Mouse (Mus musculus): Measurements from ENCODE around the gene Cryga. TPM values are rescaled to one million over a fixed set of nuclear protein-coding genes. Genes with fewer than 3 reads are reported as not detected.

Cryga gene
- polyA plus RNA-seq, 1 experiment from 2014 or later: not detected

- no peak for ATAC-seq
- no peak overlapping the region for H3K9ac ChIP-seq (ENCODE audit: low read depth, low read length)
- no peak for TF ChIP-seq CTCF (IDR thresholded peaks at IDR 0.05; ENCODE audit: low read depth)
- no peaks in the 10 kb centered on the region for H3K9me3 ChIP-seq (ENCODE audit: control insufficient read depth)
- H3K4me1 ChIP-seq (replicated peaks; ENCODE audit: control insufficient read depth, insufficient read depth, low read length): no peaks in the 10 kb centered on the region
- no peak overlapping the region for H3K4me3 ChIP-seq (ENCODE audit: low read depth, low read length)
- no peaks in the 10 kb centered on the region for H3K36me3 ChIP-seq (ENCODE audit: control insufficient read depth, insufficient read depth)
- no peaks in the 10 kb centered on the region for H3K27me3 ChIP-seq (replicated peaks; ENCODE audit: control insufficient read depth, insufficient read depth, low read length)
- 68% methylated on average over 3 of the region's 3 CpGs for WGBS
- no peak overlapping the region for H3K4me2 ChIP-seq (replicated peaks; ENCODE audit: low read depth)
- H3K27ac ChIP-seq (ENCODE audit: low read depth, low read length): no peak overlapping the region
Measured at GRCm38 (mm10) chr1:65096953-65097352, 6.2 kb downstream of the Cryga start.

DNA sequence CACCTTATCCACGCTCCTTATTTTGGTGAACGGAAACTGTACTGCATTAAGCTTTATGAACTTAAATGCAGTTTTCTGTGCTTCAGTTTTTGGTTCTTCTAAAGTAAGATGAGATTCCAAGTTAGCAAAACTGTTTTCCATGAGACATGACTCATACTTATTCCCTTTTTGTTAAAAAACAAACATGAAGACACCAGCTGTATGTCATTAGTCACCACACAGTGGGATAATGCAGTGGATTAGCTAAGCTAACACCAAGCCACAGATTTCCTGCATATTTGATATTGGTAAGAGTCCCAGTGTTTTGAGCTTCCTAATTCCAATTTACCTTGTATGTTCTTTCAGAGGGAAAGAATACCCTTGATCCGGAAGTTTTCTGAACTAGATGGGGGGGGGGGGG is 11.6 kb downstream of the Cryga start:
- Histone ChIP-seq H3K4me2 (replicated peaks; ENCODE audit: low read depth) (no peak overlapping the region), H3K9me3 (ENCODE audit: control insufficient read depth) (no peaks in the 10 kb centered on the region), H3K9ac (ENCODE audit: low read depth, low read length) (no peak overlapping the region), H3K27me3 (replicated peaks; ENCODE audit: control insufficient read depth, insufficient read depth, low read length) (no peaks in the 10 kb centered on the region), H3K36me3 (ENCODE audit: control insufficient read depth, insufficient read depth) (no peaks in the 10 kb centered on the region), H3K27ac (ENCODE audit: low read depth, low read length) (no peak overlapping the region), H3K4me3 (ENCODE audit: low read depth, low read length) (no peak overlapping the region), H3K4me1 (replicated peaks; ENCODE audit: control insufficient read depth, insufficient read depth, low read length) (no peaks in the 10 kb centered on the region)
- WGBS: 94% methylated on average over 3 of the region's 3 CpGs
- TF ChIP-seq CTCF (IDR thresholded peaks at IDR 0.05; ENCODE audit: low read depth): no peak
- no peak for ATAC-seq

GRCm38 (mm10) chr1:65090370-65090769 is 12.8 kb downstream of the Cryga start:
- no peak for TF ChIP-seq CTCF (IDR thresholded peaks at IDR 0.05; ENCODE audit: low read depth)

GRCm38 (mm10) chr1:65088567-65089356 is 14.4 kb downstream of the Cryga start:
- 66% methylated on average over 6 of the region's 6 CpGs for WGBS
- ATAC-seq: peak; percentile 69
- TF ChIP-seq CTCF (IDR thresholded peaks at IDR 0.05; ENCODE audit: low read depth): no peak

More at GRCm38 (mm10) chr1:65090370-65090769, 12.8 kb downstream of the Cryga start:
- 22% methylated on average over 2 of the region's 2 CpGs for WGBS
- Histone ChIP-seq H3K4me1 (replicated peaks; ENCODE audit: control insufficient read depth, insufficient read depth, low read length) (no peaks in the 10 kb centered on the region), H3K4me2 (replicated peaks; ENCODE audit: low read depth) (no peak overlapping the region), H3K36me3 (ENCODE audit: control insufficient read depth, insufficient read depth) (no peaks in the 10 kb centered on the region), H3K27ac (ENCODE audit: low read depth, low read length) (no peak overlapping the region), H3K4me3 (ENCODE audit: low read depth, low read length) (no peak overlapping the region), H3K27me3 (replicated peaks; ENCODE audit: control insufficient read depth, insufficient read depth, low read length) (no peaks in the 10 kb centered on the region), H3K9ac (ENCODE audit: low read depth, low read length) (no peak overlapping the region), H3K9me3 (ENCODE audit: control insufficient read depth) (no peaks in the 10 kb centered on the region)
- ATAC-seq: peak; percentile 57; the same call in 1 of the 2 replicates

GRCm38 (mm10) chr1:65082188-65082587 is 21.0 kb downstream of the Cryga start, which contains the start of gene Crygb:
Gene Crygb (minus strand): TSS chr1:65082288.
- no peaks in the 10 kb centered on the region for H3K27me3 ChIP-seq (replicated peaks; ENCODE audit: control insufficient read depth, insufficient read depth, low read length)
- ATAC-seq: no peak
- TF ChIP-seq CTCF (IDR thresholded peaks at IDR 0.05; ENCODE audit: low read depth): no peak

More at GRCm38 (mm10) chr1:65088567-65089356, 14.4 kb downstream of the Cryga start:
- H3K4me1 ChIP-seq (replicated peaks; ENCODE audit: control insufficient read depth, insufficient read depth, low read length): no peaks in the 10 kb centered on the region
- no peaks in the 10 kb centered on the region for H3K36me3 ChIP-seq (ENCODE audit: control insufficient read depth, insufficient read depth)
- H3K9ac ChIP-seq (ENCODE audit: low read depth, low read length): no peak overlapping the region
- H3K4me2 ChIP-seq (replicated peaks; ENCODE audit: low read depth): no peak overlapping the region
- no peaks in the 10 kb centered on the region for H3K9me3 ChIP-seq (ENCODE audit: control insufficient read depth)
- no peaks in the 10 kb centered on the region for H3K27me3 ChIP-seq (replicated peaks; ENCODE audit: control insufficient read depth, insufficient read depth, low read length)
- H3K4me3 ChIP-seq (ENCODE audit: low read depth, low read length): no peak overlapping the region
- H3K27ac ChIP-seq (ENCODE audit: low read depth, low read length): no peak overlapping the region

GRCm38 (mm10) chr1:65075607-65076006 is 27.6 kb downstream of the Cryga start:
- ATAC-seq: no peak
- no peak overlapping the region for H3K4me3 ChIP-seq (ENCODE audit: low read depth, low read length)
- no peaks in the 10 kb centered on the region for H3K27me3 ChIP-seq (replicated peaks; ENCODE audit: control insufficient read depth, insufficient read depth, low read length)
- H3K9ac ChIP-seq (ENCODE audit: low read depth, low read length): no peak overlapping the region
- WGBS: 17% methylated on average over 5 of the region's 5 CpGs
- no peaks in the 10 kb centered on the region for H3K36me3 ChIP-seq (ENCODE audit: control insufficient read depth, insufficient read depth)
- no peaks in the 10 kb centered on the region for H3K4me1 ChIP-seq (replicated peaks; ENCODE audit: control insufficient read depth, insufficient read depth, low read length)
- peak; percentile 55 for TF ChIP-seq CTCF (IDR thresholded peaks at IDR 0.05; ENCODE audit: low read depth)
- H3K9me3 ChIP-seq (ENCODE audit: control insufficient read depth): no peaks in the 10 kb centered on the region
- no peak overlapping the region for H3K27ac ChIP-seq (ENCODE audit: low read depth, low read length)
- no peak overlapping the region for H3K4me2 ChIP-seq (replicated peaks; ENCODE audit: low read depth)

More at GRCm38 (mm10) chr1:65082188-65082587, 21.0 kb downstream of the Cryga start, which contains the start of gene Crygb:
- H3K27ac ChIP-seq (ENCODE audit: low read depth, low read length): no peak within 1 kb of the TSS
- H3K4me2 ChIP-seq (replicated peaks; ENCODE audit: low read depth): no peak within 1 kb of the TSS
- H3K9me3 ChIP-seq (ENCODE audit: control insufficient read depth): no peaks in the 10 kb centered on the region
- H3K36me3 ChIP-seq (ENCODE audit: control insufficient read depth, insufficient read depth): no peaks in the 10 kb centered on the region
- no peak within 1 kb of the TSS for H3K4me3 ChIP-seq (ENCODE audit: low read depth, low read length)
- WGBS: 52% methylated on average over 7 of the region's 7 CpGs
- H3K4me1 ChIP-seq (replicated peaks; ENCODE audit: control insufficient read depth, insufficient read depth, low read length): no peaks in the 10 kb centered on the region
- no peak within 1 kb of the TSS for H3K9ac ChIP-seq (ENCODE audit: low read depth, low read length)
